Mouse (Mus musculus): ENCODE results near the gene Rnf40.

The Rnf40 gene

GRCm38 (mm10) chr7:127588011-127588871, at the start of gene Rnf40, which contains the start of gene Ccdc189:
Rnf40 (plus strand) TSS chr7:127588767.
Ccdc189 (minus strand) TSS chr7:127588595.
- DNase-seq (ENCODE audit: low spot score), result peak; percentile 84

DNA sequence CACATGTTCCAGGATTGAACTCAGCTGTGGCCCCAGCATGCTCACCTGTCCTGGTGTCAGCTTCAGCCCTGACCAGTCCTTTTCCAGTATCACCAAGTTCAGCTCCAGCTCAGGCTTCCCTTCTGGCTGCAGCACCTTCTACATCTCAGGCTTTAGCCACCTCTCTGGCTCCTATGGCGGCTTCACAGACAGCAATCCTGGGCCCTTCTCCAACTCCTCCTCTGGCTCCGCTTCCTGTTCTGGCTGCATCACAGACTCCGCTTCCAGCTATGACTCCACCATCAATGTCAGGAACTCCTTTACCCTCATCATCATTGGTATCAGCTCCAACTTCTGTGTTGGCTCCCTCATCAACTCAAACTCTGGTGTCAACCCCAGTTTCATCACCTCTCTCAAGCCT, 46.9 kb upstream of the Rnf40 start:
- DNase-seq (ENCODE audit: low spot score), result no peak

DNA sequence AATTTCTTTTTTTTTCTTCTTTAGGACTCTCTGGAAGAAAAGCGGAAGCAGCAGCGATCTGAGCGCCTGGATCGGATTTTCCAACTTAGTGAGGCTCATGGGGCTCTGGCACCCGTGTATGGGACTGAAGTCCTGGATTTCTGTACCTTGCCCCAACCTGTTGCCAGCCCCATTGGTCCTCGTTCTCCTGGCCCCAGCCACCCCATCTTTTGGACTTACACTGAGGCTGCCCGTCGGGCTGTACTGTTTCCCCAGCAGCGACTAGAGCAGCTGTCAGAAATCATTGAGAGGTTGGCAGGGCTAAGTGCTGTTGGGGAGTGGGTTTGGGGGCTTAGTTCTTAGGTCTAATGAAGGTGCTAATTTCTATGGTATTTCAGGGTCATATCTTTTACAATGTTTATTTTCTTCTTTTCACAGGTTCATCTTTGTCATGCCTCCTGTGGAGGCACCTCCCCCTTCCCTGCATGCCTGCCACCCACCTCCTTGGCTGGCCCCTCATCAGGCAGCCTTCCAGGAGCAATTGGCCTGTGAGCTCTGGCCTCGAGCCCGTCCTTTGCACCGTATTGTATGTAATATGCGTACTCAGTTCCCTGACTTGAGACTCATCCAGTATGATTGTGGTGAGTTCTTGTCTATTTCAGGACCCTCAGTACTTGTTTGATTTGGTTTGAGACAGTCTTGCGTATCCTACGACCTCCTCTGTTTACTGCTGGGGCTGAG, 39.3 kb upstream of the Rnf40 start:
- no peak for DNase-seq (ENCODE audit: low spot score)

DNA sequence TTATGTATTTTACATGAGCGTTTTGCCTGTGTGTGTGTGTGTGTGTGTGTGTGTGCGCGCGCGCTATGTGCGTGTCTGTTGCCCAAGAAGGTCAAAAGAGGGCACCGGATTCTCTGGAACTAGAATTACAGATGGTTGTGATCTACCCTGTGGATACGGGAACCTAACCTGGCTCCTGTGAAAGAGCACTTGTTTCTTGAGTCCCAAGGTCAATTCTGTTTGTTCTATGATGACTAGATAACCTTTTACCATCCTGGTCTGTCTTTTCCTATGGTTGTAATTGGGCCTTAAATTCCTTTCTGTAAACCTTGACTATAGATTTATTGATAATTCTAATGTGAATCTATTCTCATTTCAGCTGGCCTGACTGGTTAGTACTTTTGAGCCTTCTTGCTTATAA, 37.0 kb upstream of the Rnf40 start:
- no peak for DNase-seq (ENCODE audit: low spot score)

DNA sequence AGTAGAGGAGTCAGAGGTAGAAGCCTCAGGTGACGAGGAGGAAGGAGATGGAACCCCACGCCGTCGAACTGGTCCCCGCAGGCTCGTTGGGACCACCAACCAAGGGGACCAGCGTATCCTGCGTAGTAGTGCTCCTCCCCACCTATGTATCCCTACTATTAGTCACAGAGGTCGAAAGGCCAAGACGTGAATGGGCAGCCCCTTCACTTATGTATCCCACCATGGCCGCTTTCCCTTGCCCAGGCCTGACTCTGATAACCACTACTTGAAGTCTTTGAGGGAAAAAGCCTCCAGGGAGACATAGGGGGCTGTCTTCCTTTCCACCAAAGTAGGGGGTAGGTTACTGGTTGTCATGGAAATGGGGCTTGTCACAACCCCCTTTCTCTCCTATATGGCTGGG, 28.0 kb upstream of the Rnf40 start:
- DNase-seq (ENCODE audit: low spot score), result no peak

DNA sequence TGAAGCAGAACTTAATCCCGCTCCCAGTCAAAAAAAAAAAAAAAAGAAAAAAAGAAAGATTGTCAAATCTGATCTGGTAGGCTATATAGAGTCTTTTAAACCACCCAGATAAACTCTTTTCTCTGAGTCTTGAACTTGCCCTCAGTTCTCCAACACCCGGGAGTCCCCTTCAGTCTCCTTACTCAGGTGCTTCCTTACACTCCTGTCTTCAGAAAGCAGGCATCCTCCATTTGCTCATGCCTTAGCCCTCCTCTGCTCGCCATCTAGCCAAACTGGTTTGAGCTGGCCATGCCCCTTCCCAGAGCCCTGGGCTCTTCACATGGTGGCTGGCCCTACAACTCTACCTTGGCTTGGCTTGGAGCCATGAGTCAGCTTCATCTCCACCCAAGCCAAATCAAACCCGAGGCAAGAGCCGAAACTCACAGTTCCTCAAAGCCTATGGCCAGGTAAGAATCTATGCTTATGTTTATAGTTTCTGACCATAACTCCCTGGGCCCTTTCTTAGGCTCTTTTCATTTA, 27.2 kb upstream of the Rnf40 start, which contains the start of gene Tmem265:
TSS of gene Tmem265 (plus strand) at position 51 of the 519 bp plus-strand sequence.
- DNase-seq (ENCODE audit: low spot score), result no peak

GRCm38 (mm10) chr7:127564381-127565150, 24.0 kb upstream of the Rnf40 start:
- DNase-seq (ENCODE audit: low spot score), result no peak

GRCm38 (mm10) chr7:127572895-127573471, 15.6 kb upstream of the Rnf40 start, which contains the start of gene Phkg2:
Phkg2 (plus strand) TSS chr7:127573340.
- DNase-seq (ENCODE audit: low spot score), result peak; percentile 82

DNA sequence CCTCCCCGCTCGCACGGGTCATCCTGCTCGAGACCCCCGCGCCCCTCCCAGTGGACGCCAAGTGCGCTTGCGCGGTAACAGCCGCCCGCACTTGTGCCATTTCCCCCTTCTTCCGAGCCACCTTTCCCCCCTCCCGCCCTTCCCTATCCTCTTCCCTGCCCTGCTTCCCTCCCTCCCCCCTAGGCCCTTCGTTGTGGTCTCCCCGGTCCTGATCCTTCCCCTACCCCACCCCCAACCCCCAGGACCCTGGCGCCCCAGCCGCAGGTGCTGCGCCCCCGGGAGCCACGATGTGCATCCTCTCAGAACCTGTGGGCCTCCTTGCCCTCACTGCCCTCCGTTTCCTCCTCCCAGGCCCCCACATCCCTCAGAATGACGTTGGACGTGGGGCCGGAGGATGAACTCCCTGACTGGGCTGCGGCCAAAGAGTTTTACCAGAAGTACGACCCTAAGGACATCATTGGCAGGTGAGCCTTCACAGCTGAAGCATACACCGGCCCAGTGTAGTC, 15.0 kb upstream of the Rnf40 start:
- no peak for DNase-seq (ENCODE audit: low spot score)

GRCm38 (mm10) chr7:127574115-127574514, 14.5 kb upstream of the Rnf40 start:
- DNase-seq (ENCODE audit: low spot score), result no peak

GRCm38 (mm10) chr7:127583260-127583659, 5.3 kb upstream of the Rnf40 start:
- no peak for DNase-seq (ENCODE audit: low spot score)

- no peak for DNase-seq (ENCODE audit: low spot score)
Measured at GRCm38 (mm10) chr7:127585031-127585430, 3.5 kb upstream of the Rnf40 start.

DNA sequence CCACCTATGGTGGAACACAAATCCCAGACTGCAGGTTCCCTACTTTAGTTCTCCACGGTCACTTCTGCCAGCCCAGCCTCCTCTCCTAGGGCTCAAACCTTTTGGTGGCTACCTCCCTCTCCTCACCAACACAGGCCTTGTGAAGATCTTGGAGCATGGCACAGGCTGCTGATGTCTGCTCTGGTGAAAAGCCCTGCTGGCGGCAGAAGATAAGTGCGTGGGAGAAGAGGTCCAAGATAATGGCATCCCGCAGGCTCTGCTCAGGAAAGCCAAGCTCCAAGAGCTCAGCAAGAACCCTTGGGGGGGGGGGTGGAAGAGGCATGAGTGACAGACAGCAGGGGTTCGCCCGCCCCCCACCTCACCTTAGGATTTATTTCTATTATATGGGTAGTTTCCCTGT, 2.4 kb upstream of the Rnf40 start:
- no peak for DNase-seq (ENCODE audit: low spot score)

- DNase-seq (ENCODE audit: low spot score), result no peak
Measured at GRCm38 (mm10) chr7:127587196-127587595, 1.4 kb upstream of the Rnf40 start.

- no peak for DNase-seq (ENCODE audit: low spot score)
Measured at GRCm38 (mm10) chr7:127588901-127589300, 334 bp downstream of the Rnf40 start.

DNA sequence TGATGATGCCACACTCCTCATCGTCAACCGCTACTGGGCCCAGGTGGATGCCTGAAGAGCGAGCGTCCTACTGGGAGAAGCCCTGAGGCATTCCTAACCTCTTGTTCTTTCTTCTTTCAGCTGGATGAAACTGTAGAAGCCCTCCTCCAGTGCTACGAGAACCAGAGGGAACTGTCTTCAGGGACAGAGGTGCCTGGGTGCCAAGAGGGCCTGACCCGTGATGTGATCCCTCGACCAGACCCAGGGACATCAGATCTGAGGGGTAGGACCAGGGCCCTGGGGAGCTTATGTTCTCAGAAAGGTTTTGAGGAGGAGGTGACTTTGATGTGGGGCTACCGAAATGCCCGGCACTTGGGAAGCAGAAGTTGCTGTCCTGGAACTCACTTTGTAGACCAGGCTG, 1.1 kb downstream of the Rnf40 start:
- DNase-seq (ENCODE audit: low spot score), result no peak

- no peak for DNase-seq (ENCODE audit: low spot score)
Measured at GRCm38 (mm10) chr7:127591108-127591507, 2.5 kb downstream of the Rnf40 start.

DNA sequence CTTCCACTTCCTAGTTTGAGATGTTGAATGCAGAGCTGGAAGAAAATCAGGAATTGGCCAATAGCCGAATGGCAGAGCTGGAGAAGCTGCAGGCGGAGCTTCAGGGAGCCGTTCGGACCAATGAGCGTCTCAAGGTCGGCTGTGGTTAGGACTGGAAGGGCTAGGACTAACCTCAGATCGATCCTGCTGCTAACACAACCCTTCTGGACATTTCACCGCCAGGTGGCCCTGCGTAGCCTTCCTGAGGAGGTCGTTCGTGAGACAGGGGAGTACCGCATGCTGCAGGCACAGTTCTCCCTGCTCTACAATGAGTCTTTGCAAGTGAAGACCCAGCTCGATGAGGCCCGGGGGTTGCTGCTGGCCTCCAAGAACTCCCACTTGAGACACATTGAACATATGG, 4.0 kb downstream of the Rnf40 start:
- DNase-seq (ENCODE audit: low spot score), result no peak

DNA sequence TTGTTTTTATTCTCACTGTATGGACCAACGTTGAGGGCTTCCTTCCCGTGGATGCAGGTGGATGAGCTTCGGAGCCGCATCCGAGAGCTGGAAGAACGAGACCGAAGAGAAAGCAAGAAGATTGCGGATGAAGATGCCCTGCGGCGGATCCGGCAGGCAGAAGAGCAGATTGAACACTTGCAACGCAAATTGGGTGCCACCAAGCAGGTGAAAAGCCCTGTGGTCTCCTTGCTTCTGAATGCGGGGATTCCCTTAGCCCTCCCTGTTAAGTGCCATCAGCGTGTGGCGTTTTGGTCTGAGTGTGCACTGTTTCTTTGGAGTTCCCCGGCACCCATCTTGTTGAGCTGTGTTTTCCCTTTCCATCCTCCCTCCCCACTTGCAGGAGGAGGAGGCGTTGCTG, 8.2 kb downstream of the Rnf40 start:
- DNase-seq (ENCODE audit: low spot score), result no peak

- no peak for DNase-seq (ENCODE audit: low spot score)
Measured at GRCm38 (mm10) chr7:127600612-127601011, 12.0 kb downstream of the Rnf40 start.

- no peak for DNase-seq (ENCODE audit: low spot score)
Measured at GRCm38 (mm10) chr7:127601735-127602134, 13.2 kb downstream of the Rnf40 start.

- no peak for DNase-seq (ENCODE audit: low spot score)
Measured at GRCm38 (mm10) chr7:127602903-127603302, 14.3 kb downstream of the Rnf40 start.
